Mouse (Mus musculus) liver, embryonic 12.5 days (tissue): ENCODE measurements at regions not wholly inside any gene's neighbourhood (a gene's known extent, or its start where the extent isn't known, plus 50 kb on each side); places are given as distances from the start of the nearest gene placed in this dataset.
A peak's percentile ranks its signal among the peaks of the same experiment; 100 is the strongest.

Experiments used
- ATAC-seq: fragments of 200-750 bp; cut with Nextera tagmentation; 2 replicates; pipeline ENCODE4 v1.8.0; 2017; ENCODE audit warnings: moderate number of reproducible peaks, mild to moderate bottlenecking, moderate library complexity
- H3K27ac ChIP-seq: fragments of 300-500 bp; sonication (generic); 2 replicates; pipeline ENCODE4 v1.5.1; 2016; ENCODE audit warnings: mild to moderate bottlenecking
- H3K27me3 ChIP-seq: fragments of 300-500 bp; sonication (generic); replicated peaks from 2 replicates; pipeline ENCODE4 v1.6.1; 2016; ENCODE audit warnings: mild to moderate bottlenecking, moderate library complexity
- H3K36me3 ChIP-seq: fragments of 300-500 bp; sonication (generic); 2 replicates; pipeline ENCODE4 v1.6.1; 2016; ENCODE audit warnings: mild to moderate bottlenecking, moderate library complexity
- H3K4me1 ChIP-seq: fragments of 300-500 bp; sonication (generic); 2 replicates; pipeline ENCODE4 v1.6.1; 2016
- H3K4me2 ChIP-seq: fragments of 300-500 bp; sonication (generic); 2 replicates; pipeline ENCODE4 v1.6.1; 2016; ENCODE audit warnings: mild to moderate bottlenecking, moderate library complexity
- H3K4me3 ChIP-seq: fragments of 300-500 bp; sonication (generic); 2 replicates; pipeline ENCODE4 v1.5.1; 2016; ENCODE audit warnings: mild to moderate bottlenecking, moderate library complexity
- H3K9ac ChIP-seq: fragments of 300-500 bp; sonication (generic); 2 replicates; pipeline ENCODE4 v1.6.1; 2016; ENCODE audit warnings: mild to moderate bottlenecking, moderate library complexity
- H3K9me3 ChIP-seq: fragments of 300-500 bp; sonication (generic); replicated peaks from 2 replicates; pipeline ENCODE4 v1.6.1; 2016; ENCODE audit warnings: mild to moderate bottlenecking, moderate library complexity
- WGBS: fragments of 180-500 bp; shearing (Covaris S2); methylation state at CpG from one replicate; pipeline ENCODE4 v1.1.7; 2016; ENCODE audit not compliant: insufficient replicate concordance; 5-methylcytosine and 5-hydroxymethylcytosine counted together

DNA sequence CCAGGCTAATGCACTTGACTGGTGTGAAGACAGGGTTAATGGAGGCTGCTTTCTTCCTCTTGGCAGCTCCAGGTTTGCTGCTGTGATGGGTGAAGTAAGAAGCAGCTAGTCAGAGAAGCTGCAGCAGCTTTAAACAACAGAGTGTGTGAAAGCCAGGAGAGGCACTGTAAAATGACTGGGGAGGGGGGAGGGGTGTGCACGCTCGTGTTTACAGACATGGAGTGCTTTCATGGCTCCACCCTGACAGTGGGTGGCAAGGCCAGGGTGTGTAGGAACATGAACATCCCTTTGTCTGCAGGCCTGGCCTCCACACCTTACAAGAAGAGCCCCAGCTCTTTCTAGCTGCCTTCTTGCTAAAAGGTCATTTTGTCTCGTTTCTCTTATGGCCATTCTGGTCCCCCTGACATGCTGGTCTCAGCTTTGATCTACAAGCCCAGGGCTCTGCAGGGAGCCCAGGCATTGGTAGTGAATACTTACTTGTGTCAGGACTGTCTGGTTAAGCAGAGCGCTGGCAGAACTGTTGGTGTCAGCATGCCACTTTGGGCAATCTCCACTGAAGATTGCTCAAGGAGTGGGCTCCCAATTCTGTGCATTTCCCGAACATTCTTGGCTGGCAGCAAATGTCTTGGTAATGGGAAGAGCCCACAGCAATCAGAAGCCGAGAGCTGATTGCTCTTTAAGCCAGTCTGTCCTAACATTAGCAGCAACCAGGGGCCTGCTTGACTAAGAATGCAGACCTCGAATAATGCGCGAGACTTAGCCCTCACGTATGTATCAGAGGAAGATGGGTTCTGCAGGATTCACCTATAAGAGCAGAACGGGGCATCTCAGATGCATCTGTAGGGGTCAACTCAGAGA lies 260.5 kb upstream of the Cnr1 start:
- no peaks in the 10 kb centered on the region for H3K9me3 ChIP-seq
- 0 out of 2 replicates have a peak overlapping the region, but pooled peaks have one; percentile 20 for H3K27ac ChIP-seq
- H3K4me3 ChIP-seq, result no peak overlapping the region
- H3K4me2 ChIP-seq, result peak overlapping the region; percentile 57
- no peak for ATAC-seq
- H3K36me3 ChIP-seq, result no peaks in the 10 kb centered on the region
- H3K27me3 ChIP-seq, result no peaks in the 10 kb centered on the region
- H3K4me1 ChIP-seq, result peaks cover 39% of the 10 kb centered on the region
- H3K9ac ChIP-seq, result no peak overlapping the region
- 55% methylated on average over 11 of the region's 11 CpGs for WGBS

DNA sequence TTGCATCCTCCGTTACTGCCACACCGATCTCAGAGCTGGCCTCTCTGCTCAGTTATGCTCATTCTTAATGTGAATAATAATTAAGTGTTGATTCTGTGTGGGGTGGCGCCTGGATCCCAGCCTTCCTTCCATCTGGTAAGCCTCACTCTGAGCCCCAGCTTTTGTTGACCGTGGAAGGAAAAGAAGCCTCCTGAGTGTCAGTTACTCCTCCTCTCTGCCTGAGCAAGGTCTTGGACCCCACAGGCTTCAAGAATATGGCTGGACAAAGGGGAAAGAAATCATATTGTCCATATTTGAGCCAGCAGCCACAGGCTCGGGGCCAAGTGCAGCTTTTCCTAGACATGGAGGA lies 259.9 kb upstream of the Cnr1 start:
- H3K9ac ChIP-seq, result no peak overlapping the region
- H3K4me3 ChIP-seq, result no peak overlapping the region
- no peak overlapping the region for H3K4me2 ChIP-seq
- WGBS, result 72% methylated on average over 5 of the region's 5 CpGs
- no peak for ATAC-seq
- H3K9me3 ChIP-seq, result no peaks in the 10 kb centered on the region
- H3K36me3 ChIP-seq, result no peaks in the 10 kb centered on the region
- no peak overlapping the region for H3K27ac ChIP-seq
- H3K27me3 ChIP-seq, result no peaks in the 10 kb centered on the region
- peaks cover 39% of the 10 kb centered on the region for H3K4me1 ChIP-seq

- Histone ChIP-seq H3K4me2 (no peak overlapping the region), H3K9me3 (no peaks in the 10 kb centered on the region), H3K36me3 (no peaks in the 10 kb centered on the region), H3K4me1 (peaks cover 39% of the 10 kb centered on the region), H3K27me3 (no peaks in the 10 kb centered on the region), H3K4me3 (no peak overlapping the region), H3K27ac (no peak overlapping the region), H3K9ac (no peak overlapping the region)
- 56% methylated on average over 14 of the region's 14 CpGs for WGBS
- no peak for ATAC-seq
These were observed 259.0 kb upstream of the Cnr1 start for GRCm38 (mm10) chr4:33665250-33665873.

- ATAC-seq, result no peak
- Histone ChIP-seq H3K36me3 (no peaks in the 10 kb centered on the region), H3K4me3 (no peak overlapping the region), H3K9me3 (no peaks in the 10 kb centered on the region), H3K27me3 (no peaks in the 10 kb centered on the region), H3K27ac (no peak overlapping the region), H3K4me1 (peaks cover 14% of the 10 kb centered on the region), H3K4me2 (no peak overlapping the region), H3K9ac (no peak overlapping the region)
- WGBS, result 67% methylated on average over 3 of the region's 3 CpGs
These were observed 256.0 kb upstream of the Cnr1 start for GRCm38 (mm10) chr4:33668431-33668830.

- Histone ChIP-seq H3K4me2 (no peak overlapping the region), H3K27ac (no peak overlapping the region), H3K4me1 (no peaks in the 10 kb centered on the region), H3K36me3 (no peaks in the 10 kb centered on the region), H3K27me3 (no peaks in the 10 kb centered on the region), H3K9ac (no peak overlapping the region), H3K4me3 (no peak overlapping the region), H3K9me3 (no peaks in the 10 kb centered on the region)
- ATAC-seq, result no peak
- no CpG with 5 or more reads among the region's 5 CpGs for WGBS
These were observed 249.3 kb upstream of the Cnr1 start for GRCm38 (mm10) chr4:33675044-33675443.

DNA sequence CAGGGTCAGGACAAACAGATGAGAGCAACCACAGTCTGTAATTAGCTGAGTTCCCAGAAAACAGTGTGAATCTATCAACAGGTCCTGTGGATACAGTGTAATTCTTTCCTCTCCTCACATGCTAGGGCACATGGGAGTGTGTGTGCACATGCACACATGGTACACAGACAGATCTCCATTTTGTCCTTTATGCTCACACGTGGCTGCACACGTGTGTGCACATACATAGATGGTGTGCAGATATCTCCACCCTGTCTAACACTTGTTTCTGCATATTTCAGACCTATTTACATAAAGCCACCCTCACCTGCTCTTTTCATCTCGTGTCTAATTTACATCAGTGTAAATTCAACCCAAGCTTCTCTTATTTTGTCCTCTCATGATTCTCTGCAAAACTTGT lies 245.0 kb upstream of the Cnr1 start:
- no peak for ATAC-seq
- Histone ChIP-seq H3K4me1 (no peaks in the 10 kb centered on the region), H3K27ac (no peak overlapping the region), H3K27me3 (no peaks in the 10 kb centered on the region), H3K4me3 (no peak overlapping the region), H3K9ac (no peak overlapping the region), H3K9me3 (no peaks in the 10 kb centered on the region), H3K4me2 (no peak overlapping the region), H3K36me3 (no peaks in the 10 kb centered on the region)
- 60% methylated on average over 3 of the region's 3 CpGs for WGBS

DNA sequence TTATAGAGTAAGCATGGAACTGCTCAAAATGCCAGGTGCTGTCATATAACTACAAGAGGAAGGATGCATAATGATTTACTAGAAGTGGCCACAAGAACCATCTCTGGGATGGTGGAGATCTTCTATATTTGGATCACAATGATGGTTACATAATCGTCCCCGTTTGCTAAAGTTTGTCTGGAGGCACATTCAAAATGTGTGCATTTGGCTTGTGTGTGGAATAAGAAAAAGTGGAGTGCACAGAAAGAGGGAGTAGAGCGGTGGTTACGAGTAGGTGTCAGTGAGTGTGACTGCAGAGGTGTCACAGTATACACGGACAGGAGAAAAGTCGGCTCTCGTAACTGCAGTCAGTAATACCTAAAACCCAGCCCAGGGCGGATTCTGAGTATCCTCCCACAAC lies 238.3 kb upstream of the Cnr1 start:
- Histone ChIP-seq H3K27ac (no peak overlapping the region), H3K4me3 (no peak overlapping the region), H3K27me3 (no peaks in the 10 kb centered on the region), H3K36me3 (no peaks in the 10 kb centered on the region), H3K4me2 (no peak overlapping the region), H3K9ac (no peak overlapping the region), H3K4me1 (no peaks in the 10 kb centered on the region), H3K9me3 (no peaks in the 10 kb centered on the region)
- WGBS, result 79% methylated on average over 8 of the region's 8 CpGs
- no peak for ATAC-seq

DNA sequence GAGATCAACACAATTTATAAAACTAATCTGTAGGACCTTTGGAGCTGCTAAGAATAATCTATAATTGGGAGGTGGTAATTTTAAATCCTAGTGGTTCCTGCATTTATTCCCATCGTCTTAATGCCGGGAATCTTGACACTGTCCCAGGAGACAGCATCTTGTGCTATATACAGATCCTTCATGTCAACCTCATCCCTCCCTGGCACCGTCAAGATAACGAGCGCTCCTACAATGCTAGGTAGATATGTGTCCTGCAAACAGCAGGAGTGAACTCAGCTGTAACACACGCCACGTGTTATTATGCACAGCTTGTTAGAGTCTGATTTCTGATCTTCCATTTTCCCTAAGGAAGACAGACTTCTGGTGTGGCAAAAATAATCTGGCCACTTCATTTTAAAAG lies 237.0 kb upstream of the Cnr1 start:
- no peaks in the 10 kb centered on the region for H3K4me1 ChIP-seq
- no peaks in the 10 kb centered on the region for H3K27me3 ChIP-seq
- no peak overlapping the region for H3K9ac ChIP-seq
- no peaks in the 10 kb centered on the region for H3K9me3 ChIP-seq
- WGBS, result 77% methylated on average over 7 of the region's 7 CpGs
- H3K36me3 ChIP-seq, result no peaks in the 10 kb centered on the region
- no peak for ATAC-seq
- H3K27ac ChIP-seq, result no peak overlapping the region
- H3K4me3 ChIP-seq, result no peak overlapping the region
- H3K4me2 ChIP-seq, result no peak overlapping the region

- no peak overlapping the region for H3K4me2 ChIP-seq
- no peaks in the 10 kb centered on the region for H3K36me3 ChIP-seq
- no peak overlapping the region for H3K27ac ChIP-seq
- no peaks in the 10 kb centered on the region for H3K9me3 ChIP-seq
- ATAC-seq, result no peak
- H3K4me3 ChIP-seq, result no peak overlapping the region
- no peaks in the 10 kb centered on the region for H3K27me3 ChIP-seq
- H3K4me1 ChIP-seq, result no peaks in the 10 kb centered on the region
- H3K9ac ChIP-seq, result no peak overlapping the region
- WGBS, result 65% methylated on average over 4 of the region's 4 CpGs
These were observed 231.0 kb upstream of the Cnr1 start for GRCm38 (mm10) chr4:33693441-33693840.

DNA sequence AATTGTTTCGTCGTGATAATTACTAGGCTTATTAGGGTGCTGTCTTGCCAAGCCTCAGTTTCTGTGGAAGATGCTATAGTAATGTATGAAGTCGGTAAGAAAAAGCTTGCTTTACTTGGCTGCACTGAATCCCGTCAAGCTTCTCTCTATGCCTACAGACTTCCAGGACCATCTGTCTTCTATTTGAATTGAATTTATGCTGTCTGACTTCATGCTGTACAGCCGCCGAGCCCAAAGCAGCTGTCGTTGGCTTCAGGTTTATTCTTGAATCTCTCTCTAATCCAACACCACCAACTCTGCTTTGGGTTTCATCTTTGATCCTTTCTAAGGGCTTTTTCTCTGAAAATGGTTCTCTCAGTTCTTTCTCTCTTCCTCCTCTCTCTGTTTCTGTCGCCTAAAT lies 227.4 kb upstream of the Cnr1 start:
- H3K27me3 ChIP-seq, result no peaks in the 10 kb centered on the region
- H3K36me3 ChIP-seq, result no peaks in the 10 kb centered on the region
- no peak overlapping the region for H3K27ac ChIP-seq
- no peaks in the 10 kb centered on the region for H3K9me3 ChIP-seq
- H3K9ac ChIP-seq, result no peak overlapping the region
- H3K4me2 ChIP-seq, result no peak overlapping the region
- 73% methylated on average over 8 of the region's 8 CpGs for WGBS
- no peak overlapping the region for H3K4me3 ChIP-seq
- H3K4me1 ChIP-seq, result no peaks in the 10 kb centered on the region
- ATAC-seq, result no peak

GRCm38 (mm10) chr4:33702028-33702666 lies 222.2 kb upstream of the Cnr1 start:
- 63% methylated on average over 7 of the region's 7 CpGs for WGBS

DNA sequence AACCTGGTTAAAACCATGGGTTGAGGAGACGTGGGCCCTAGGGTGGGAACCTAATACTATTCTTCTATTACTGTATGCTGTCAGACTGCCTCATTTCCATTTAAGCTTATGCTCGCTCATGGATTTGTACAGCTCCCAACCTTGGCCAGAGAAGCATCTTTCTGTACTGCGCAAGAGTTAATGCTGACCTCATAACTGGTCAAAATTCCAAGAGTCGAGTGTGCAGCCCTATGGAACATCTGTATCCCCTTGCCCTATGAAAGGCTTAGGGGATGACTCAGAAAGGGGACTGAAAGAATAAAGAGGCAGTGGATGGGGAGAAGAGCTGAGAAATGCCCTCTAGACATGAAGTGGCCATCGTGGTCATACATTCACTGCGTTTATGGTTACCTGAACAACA lies 218.7 kb upstream of the Cnr1 start:
- Histone ChIP-seq H3K36me3 (no peaks in the 10 kb centered on the region), H3K27ac (no peak overlapping the region), H3K4me3 (no peak overlapping the region), H3K27me3 (no peaks in the 10 kb centered on the region), H3K9ac (no peak overlapping the region), H3K9me3 (0 out of 2 replicates have a peak, but pooled peaks cover 5% of the 10 kb centered on the region), H3K4me2 (no peak overlapping the region), H3K4me1 (no peaks in the 10 kb centered on the region)
- 80% methylated on average over 6 of the region's 6 CpGs for WGBS
- ATAC-seq, result no peak

More at GRCm38 (mm10) chr4:33702028-33702666, 222.2 kb upstream of the Cnr1 start:
- no peak overlapping the region for H3K4me3 ChIP-seq
- no peaks in the 10 kb centered on the region for H3K4me1 ChIP-seq
- H3K4me2 ChIP-seq, result no peak overlapping the region
- no peak overlapping the region for H3K9ac ChIP-seq
- H3K36me3 ChIP-seq, result no peaks in the 10 kb centered on the region
- H3K27ac ChIP-seq, result no peak overlapping the region
- no peak for ATAC-seq
- H3K9me3 ChIP-seq, result 0 out of 2 replicates have a peak, but pooled peaks cover 5% of the 10 kb centered on the region
- H3K27me3 ChIP-seq, result no peaks in the 10 kb centered on the region
